In genomic region chr8:75033511-75034243, GRCm38 (mm10) we compare ENCODE assay signal across 8 mouse cellular contexts. TPM values are rescaled to one million over a fixed set of nuclear protein-coding genes. Genes with fewer than 3 reads are reported as not detected.
DNase-seq lines count a peak whose midpoint lies in the region; ATAC-seq and TF ChIP-seq lines count a peak whose summit lies in the region.

TSS of gene Tom1 (plus strand) at chr8:75033705.

- peak within 1 kb of the TSS; percentile 66 for H3K9ac ChIP-seq in embryonic facial prominence, embryonic 14.5 days (ENCODE audit: low read depth, low read length)
- peak within 1 kb of the TSS; percentile 85 for H3K9ac ChIP-seq in heart, adult 2 months (ENCODE audit: low read depth, low read length)
- H3K9ac ChIP-seq in limb, embryonic 13.5 days, result peak within 1 kb of the TSS; percentile 77
- peak within 1 kb of the TSS; percentile 72 for H3K9ac ChIP-seq in midbrain, embryonic 16.5 days (ENCODE audit: low read depth, low read length)

- TF ChIP-seq CTCF in heart, adult 2 months (IDR thresholded peaks at IDR 0.05), result no peak

- peak within 1 kb of the TSS; percentile 65 for H3K4me3 ChIP-seq in embryonic facial prominence, embryonic 14.5 days (ENCODE audit: low read depth, low read length)
- H3K4me3 ChIP-seq in heart, adult 2 months, result peak within 1 kb of the TSS; percentile 94
- H3K4me3 ChIP-seq in limb, embryonic 13.5 days, result peak within 1 kb of the TSS; percentile 56
- peak within 1 kb of the TSS; percentile 71 for H3K4me3 ChIP-seq in midbrain, embryonic 16.5 days (ENCODE audit: low read depth, low read length)

- TF ChIP-seq POLR2A in heart, adult 2 months (IDR thresholded peaks at IDR 0.05; ENCODE audit: insufficient read depth, low read depth, low read length), result peak; percentile 59

- intact Hi-C loops in heart, adult 2 months (cut with DNase I), result loop anchor here (1.0 to 2.0 kb wide), 2 partner anchors 40 to 75 kb away; partner anchors contain the start of genes Hmgxb4 and Mcm5

- peaks cover 27% of the 10 kb centered on the region for H3K36me3 ChIP-seq in embryonic facial prominence, embryonic 14.5 days (ENCODE audit: control insufficient read depth, insufficient read depth, low read length)
- H3K36me3 ChIP-seq in heart, adult 2 months (ENCODE audit: control insufficient read depth, insufficient read depth, low read length), result peaks cover 13% of the 10 kb centered on the region
- H3K36me3 ChIP-seq in limb, embryonic 13.5 days, result peaks cover 25% of the 10 kb centered on the region
- peaks cover 11% of the 10 kb centered on the region; the same call in 1 of the 2 replicates for H3K36me3 ChIP-seq in midbrain, embryonic 16.5 days (ENCODE audit: control insufficient read depth, insufficient read depth, low read length)

- H3K9me3 ChIP-seq in embryonic facial prominence, embryonic 14.5 days (ENCODE audit: control insufficient read depth, low read length), result no peaks in the 10 kb centered on the region
- no peaks in the 10 kb centered on the region for H3K9me3 ChIP-seq in limb, embryonic 13.5 days
- no peaks in the 10 kb centered on the region for H3K9me3 ChIP-seq in midbrain, embryonic 16.5 days (replicated peaks; ENCODE audit: control insufficient read depth, low read length, poor library complexity, severe bottlenecking)

- ATAC-seq in embryonic facial prominence, embryonic 14.5 days (ENCODE audit: low read depth), result peak; percentile 98
- ATAC-seq in limb, embryonic 13.5 days (ENCODE audit: low FRiP score, low read depth), result peak; percentile 99
- ATAC-seq in midbrain, embryonic 16.5 days, result peak; percentile 100

- H3K27me3 ChIP-seq in embryonic facial prominence, embryonic 14.5 days (replicated peaks; ENCODE audit: control insufficient read depth, insufficient read depth, low read length), result no peaks in the 10 kb centered on the region
- no peaks in the 10 kb centered on the region for H3K27me3 ChIP-seq in heart, adult 2 months (ENCODE audit: control insufficient read depth, insufficient read depth, low read length)
- H3K27me3 ChIP-seq in limb, embryonic 13.5 days, result no peaks in the 10 kb centered on the region
- no peaks in the 10 kb centered on the region for H3K27me3 ChIP-seq in midbrain, embryonic 16.5 days (ENCODE audit: control insufficient read depth, insufficient read depth, low read depth, low read length)

- 0% methylated on average over 17 of the region's 62 CpGs for WGBS in embryonic facial prominence, embryonic 14.5 days
- under 1% methylated on average over 62 of the region's 62 CpGs for WGBS in heart, adult 2 months
- under 1% methylated on average over 62 of the region's 62 CpGs for WGBS in limb, embryonic 13.5 days
- under 1% methylated on average over 57 of the region's 62 CpGs for WGBS in midbrain, embryonic 16.5 days

- no peaks in the 10 kb centered on the region for H3K79me2 ChIP-seq in heart, adult 2 months (replicated peaks; ENCODE audit: control insufficient read depth, insufficient read depth, low read length)

- peak within 1 kb of the TSS; percentile 79 for H3K4me2 ChIP-seq in embryonic facial prominence, embryonic 14.5 days (ENCODE audit: low read depth, low read length)
- H3K4me2 ChIP-seq in limb, embryonic 13.5 days (replicated peaks), result peak within 1 kb of the TSS; percentile 89
- H3K4me2 ChIP-seq in midbrain, embryonic 16.5 days (ENCODE audit: low read length), result peak within 1 kb of the TSS; percentile 94

- peaks cover 6% of the 10 kb centered on the region for H3K4me1 ChIP-seq in embryonic facial prominence, embryonic 14.5 days (ENCODE audit: control insufficient read depth, insufficient read depth, low read length)
- peaks cover 11% of the 10 kb centered on the region for H3K4me1 ChIP-seq in heart, adult 2 months (ENCODE audit: control insufficient read depth, insufficient read depth, low read length)
- H3K4me1 ChIP-seq in limb, embryonic 13.5 days, result peaks cover 17% of the 10 kb centered on the region
- peaks cover 12% of the 10 kb centered on the region; the same call in 1 of the 2 replicates for H3K4me1 ChIP-seq in midbrain, embryonic 16.5 days (ENCODE audit: control insufficient read depth, insufficient read depth, low read length)

- peak within 1 kb of the TSS; percentile 86 for H3K27ac ChIP-seq in embryonic facial prominence, embryonic 14.5 days (replicated peaks; ENCODE audit: low read depth, low read length)
- peak within 1 kb of the TSS; percentile 98 for H3K27ac ChIP-seq in heart, adult 2 months
- H3K27ac ChIP-seq in limb, embryonic 13.5 days, result peak within 1 kb of the TSS; percentile 83
- peak within 1 kb of the TSS; percentile 85 for H3K27ac ChIP-seq in midbrain, embryonic 16.5 days (ENCODE audit: low read length)

- 0 out of 2 replicates have a peak, but pooled peaks have one; percentile 33 for TF ChIP-seq EP300 in heart, adult 2 months (IDR thresholded peaks at IDR 0.05; ENCODE audit: insufficient read depth, low read depth, low read length)

- peak; percentile 98 for DNase-seq in 3T3-L1 (ENCODE audit: low read depth, low spot score)
- DNase-seq in adrenal gland, postnatal 4 days (ENCODE audit: low spot score in 2 of 2), result peak; percentile 94 to 98
- peak; percentile 98 for DNase-seq in embryonic facial prominence, embryonic 14.5 days (ENCODE audit: low spot score)
- DNase-seq in heart, adult 2 months, result peak; percentile 98 to 99
- DNase-seq in kidney, adult 8-10 months, result peak; percentile 98 to 99
- DNase-seq in spleen, postnatal 10 days (ENCODE audit: low spot score in 2 of 2), result peak; percentile 97 to 100

RNA-seq across cellular contexts. Expression of gene Tom1, which starts in this region (rescaled TPM):
- total RNA-seq in adrenal gland, postnatal 4 days (2021), result 10 to 100 TPM; 26.1 to 31.0 TPM
- polyA plus RNA-seq in embryonic facial prominence, embryonic 14.5 days (2014; fragmentation: Nextera tagmentation; extraction: Ambion mirVana), result 40.0 and 46.2 TPM in 2 replicates
- total RNA-seq in heart, adult 2 months (2021), result 10 to 100 TPM; 67.6 to 74.3 TPM
- polyA plus RNA-seq in heart, adult 2 months (2012; rRNA removed), result 146 and 164 TPM in 2 replicates
- 31.8 and 34.5 TPM in 2 replicates for polyA plus RNA-seq in limb, embryonic 13.5 days (2015; fragmentation: Nextera tagmentation; extraction: Ambion mirVana)
- 31.2 and 37.7 TPM in 2 replicates for polyA plus RNA-seq in midbrain, embryonic 16.5 days (2015; fragmentation: Nextera tagmentation; extraction: Ambion mirVana)

Comparison
In these comparisons a context has a peak if more than half of its experiments do, and no peak if none do; other contexts are left out.
1. Peak in every context shown above with its lines: DNase-seq, ATAC-seq, H3K4me3 ChIP-seq and H3K27ac ChIP-seq.